Mouse (Mus musculus) cerebellum, adult 11 months (tissue): ENCODE data around the gene Il4.
"Not testable (repeated sequence)": the region's sequence is repeated elsewhere in the genome, so short reads cannot be mapped to it uniquely, and the experiment has no call there.

Source experiments
- DNase-seq: peaks from one replicate; pipeline ENCODE4 v3.0.0; 2022

Il4 gene

GRCm38 (mm10) chr11:53622440-53622806, 4.0 kb upstream of the Il4 start:
- DNase-seq, result no peak

GRCm38 (mm10) chr11:53621582-53622439, 3.3 kb upstream of the Il4 start:
- no peak for DNase-seq

- DNase-seq, result no peak
Observed at GRCm38 (mm10) chr11:53620094-53620493, 1.6 kb upstream of the Il4 start.

- DNase-seq, result no peak
Observed at GRCm38 (mm10) chr11:53619428-53619827, 959 bp upstream of the Il4 start.

GRCm38 (mm10) chr11:53617562-53618109, 833 bp downstream of the Il4 start:
- no peak for DNase-seq

DNA sequence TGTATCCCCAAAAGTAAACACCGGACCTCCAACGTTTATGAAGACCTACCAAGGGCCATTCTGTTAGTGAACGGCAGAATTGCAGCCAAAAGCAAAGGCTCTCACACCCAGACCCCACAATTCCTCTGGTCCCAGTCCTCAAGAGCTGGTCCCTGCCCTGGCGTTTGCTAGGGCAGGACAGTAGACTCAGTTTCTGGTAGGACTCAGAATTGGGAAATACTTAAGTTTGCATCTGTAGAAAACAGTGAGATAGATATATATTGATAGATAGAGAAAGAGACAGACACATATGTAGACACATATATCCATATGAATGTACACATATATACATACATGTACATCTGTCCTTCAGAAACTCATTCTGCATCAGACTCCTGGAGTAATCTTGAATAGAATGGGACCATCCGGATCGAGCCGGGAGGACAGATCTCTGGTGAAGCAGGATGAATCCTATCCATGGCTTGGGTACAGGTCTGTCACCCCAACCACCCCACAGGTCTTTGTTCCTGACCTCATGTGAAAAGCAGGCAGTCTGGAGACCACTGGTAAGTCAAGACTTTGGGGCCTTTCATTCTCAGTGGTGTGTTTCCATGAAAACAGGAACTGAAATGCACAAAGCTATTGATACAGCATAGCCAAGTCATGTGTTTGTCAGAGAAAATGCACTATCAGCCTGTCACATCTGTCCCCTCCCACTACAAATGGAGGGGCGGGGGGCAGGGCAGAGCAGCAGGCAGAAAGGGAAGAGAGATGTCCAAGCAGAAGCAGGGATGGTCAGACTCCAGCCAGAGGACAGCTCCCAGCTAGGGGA, 1.5 kb downstream of the Il4 start:
- no peak for DNase-seq

- DNase-seq, result no peak
Observed at GRCm38 (mm10) chr11:53615575-53615974, 2.9 kb downstream of the Il4 start.

DNA sequence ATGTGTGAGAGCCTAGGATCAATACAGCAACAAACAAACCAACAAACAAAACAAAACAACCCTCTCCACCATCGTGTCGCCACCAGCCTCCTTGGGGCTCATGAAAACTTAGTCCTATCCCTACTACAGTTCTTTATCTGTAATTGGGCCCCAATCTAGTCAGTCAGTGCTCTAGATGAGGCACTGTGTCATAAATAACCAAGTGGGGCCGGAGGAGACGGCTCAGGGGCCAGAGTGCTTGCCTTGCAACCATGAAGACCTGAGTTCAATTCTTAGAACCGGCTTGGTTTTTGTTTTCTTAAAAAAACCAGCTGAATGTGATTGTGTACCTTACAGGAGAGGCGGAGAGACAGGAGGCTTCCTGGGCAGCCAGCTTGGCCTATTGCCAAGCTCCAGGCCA, 3.3 kb downstream of the Il4 start:
- no peak for DNase-seq

- DNase-seq, result no peak
Observed at GRCm38 (mm10) chr11:53609672-53610071, 8.8 kb downstream of the Il4 start.

DNA sequence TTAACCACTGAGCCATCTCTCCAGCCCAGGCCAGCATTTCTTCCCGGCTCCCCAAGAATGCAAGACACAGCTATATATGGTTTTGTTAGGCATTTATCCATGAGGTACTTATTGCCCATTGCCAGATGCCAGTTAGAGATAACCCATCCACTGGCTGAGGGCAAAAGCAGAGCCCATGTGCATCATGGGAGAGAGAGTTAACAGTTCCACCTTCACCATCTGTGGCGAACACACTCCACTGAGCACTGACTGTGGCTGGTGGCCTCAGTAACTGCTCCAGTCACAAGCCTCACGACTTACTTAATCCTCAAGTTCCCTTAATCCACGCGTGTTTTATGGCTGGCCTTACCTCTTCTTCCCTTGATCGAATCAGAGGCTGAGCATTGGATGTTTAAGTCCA, 9.2 kb downstream of the Il4 start:
- no peak for DNase-seq

- no peak for DNase-seq
Observed at GRCm38 (mm10) chr11:53605609-53606008, 12.9 kb downstream of the Il4 start.

GRCm38 (mm10) chr11:53604983-53605382, 13.5 kb downstream of the Il4 start:
- no peak for DNase-seq

- DNase-seq, result no peak
Observed at GRCm38 (mm10) chr11:53591116-53591515, 27.4 kb downstream of the Il4 start.

DNA sequence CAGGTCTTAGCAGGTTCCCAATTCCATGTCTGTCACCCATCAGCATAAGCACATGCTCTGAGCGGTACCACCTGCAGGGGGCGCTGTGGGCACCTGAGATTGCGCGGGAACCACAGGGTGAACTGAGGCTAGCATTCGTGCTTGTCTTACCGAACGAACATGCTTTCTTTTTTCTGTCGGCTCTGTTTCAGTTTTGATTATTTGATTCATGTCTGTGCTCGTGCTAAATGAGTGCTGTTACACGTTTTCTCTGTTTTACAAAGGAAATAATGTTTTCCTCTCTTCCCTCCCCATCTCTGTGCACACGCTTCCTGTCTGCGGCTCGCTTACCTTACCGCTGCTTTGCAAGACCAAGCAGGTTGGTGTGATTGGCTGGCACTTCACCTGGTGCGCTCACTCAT, 28.1 kb downstream of the Il4 start:
- no peak for DNase-seq

DNA sequence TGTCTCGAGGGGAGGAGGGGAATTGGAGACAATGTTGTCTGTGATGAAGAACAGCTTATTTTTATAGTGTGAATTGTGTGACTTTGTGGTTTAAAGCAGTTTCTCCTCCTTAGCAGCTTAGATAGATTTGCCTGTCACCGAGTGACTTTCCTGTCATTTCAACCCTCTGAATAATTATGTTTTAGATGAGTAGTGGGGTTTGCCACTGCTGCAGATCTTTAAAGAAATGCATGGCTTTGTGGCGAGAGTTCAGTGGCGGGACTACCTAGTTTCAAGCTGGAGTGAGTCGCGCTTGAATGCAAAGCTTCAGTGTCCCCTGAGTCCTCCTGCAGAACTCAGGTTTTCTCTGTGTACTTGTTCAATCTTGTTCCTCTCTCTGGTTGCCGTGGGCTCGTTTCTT, 30.2 kb downstream of the Il4 start:
- no peak for DNase-seq

- no peak for DNase-seq
Observed at GRCm38 (mm10) chr11:53585510-53585909, 33.0 kb downstream of the Il4 start.

DNA sequence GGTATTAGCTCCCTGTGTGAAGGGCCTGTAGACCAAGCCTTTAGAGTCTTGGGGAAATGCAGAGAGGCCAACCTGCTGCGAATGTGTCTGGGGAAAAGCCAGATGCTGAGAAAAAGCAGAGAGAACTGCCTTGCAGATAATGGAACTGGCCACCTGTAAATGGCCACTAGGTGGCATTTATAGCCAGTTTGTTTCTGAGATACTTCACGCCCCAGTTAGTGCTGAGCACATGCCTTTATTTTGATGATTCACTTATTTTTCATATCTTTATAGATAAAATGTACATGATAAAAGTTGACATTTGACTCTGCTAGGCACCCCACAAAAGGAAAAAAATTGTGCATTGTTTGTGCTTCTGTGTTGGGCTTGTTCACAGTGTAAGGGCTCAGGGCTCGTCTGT, 33.6 kb downstream of the Il4 start:
- no peak for DNase-seq

DNA sequence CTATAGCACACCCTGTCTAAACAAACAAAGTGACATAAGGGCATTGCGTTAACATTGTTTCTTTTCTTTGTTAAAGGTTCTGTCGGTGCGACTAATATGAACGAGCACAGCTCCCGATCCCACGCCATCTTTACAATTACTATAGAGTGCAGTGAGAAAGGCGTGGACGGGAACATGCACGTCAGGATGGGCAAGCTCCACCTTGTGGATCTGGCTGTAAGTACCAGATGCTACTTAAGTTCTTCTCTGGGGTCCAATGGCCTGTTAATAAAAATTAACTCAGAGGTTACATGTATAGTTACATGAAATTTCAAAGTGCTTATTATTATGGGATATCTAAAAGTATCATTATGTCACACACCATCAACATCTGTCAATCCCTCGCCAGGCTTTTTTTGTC, 35.3 kb downstream of the Il4 start:
- DNase-seq, result no peak

DNA sequence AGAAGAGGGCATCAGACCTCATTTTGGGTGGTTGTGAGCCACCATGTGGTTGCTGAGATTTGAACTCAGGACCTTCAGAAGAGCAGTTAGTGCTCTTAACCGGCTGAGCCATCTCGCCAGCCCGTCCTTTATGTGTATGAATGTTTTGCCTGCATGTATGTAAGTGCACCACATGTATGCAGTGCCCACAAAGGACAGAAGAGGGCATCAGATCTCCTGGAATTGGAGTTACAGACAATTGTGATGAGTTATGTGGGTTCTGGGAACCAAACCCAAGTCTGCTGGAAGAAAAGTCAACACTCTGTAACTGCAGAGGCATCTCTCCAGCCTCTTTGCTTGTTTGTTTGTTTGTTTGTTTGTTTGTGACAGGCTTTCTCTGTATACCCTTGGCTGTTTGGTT, 37.9 kb downstream of the Il4 start:
- no peak for DNase-seq

DNA sequence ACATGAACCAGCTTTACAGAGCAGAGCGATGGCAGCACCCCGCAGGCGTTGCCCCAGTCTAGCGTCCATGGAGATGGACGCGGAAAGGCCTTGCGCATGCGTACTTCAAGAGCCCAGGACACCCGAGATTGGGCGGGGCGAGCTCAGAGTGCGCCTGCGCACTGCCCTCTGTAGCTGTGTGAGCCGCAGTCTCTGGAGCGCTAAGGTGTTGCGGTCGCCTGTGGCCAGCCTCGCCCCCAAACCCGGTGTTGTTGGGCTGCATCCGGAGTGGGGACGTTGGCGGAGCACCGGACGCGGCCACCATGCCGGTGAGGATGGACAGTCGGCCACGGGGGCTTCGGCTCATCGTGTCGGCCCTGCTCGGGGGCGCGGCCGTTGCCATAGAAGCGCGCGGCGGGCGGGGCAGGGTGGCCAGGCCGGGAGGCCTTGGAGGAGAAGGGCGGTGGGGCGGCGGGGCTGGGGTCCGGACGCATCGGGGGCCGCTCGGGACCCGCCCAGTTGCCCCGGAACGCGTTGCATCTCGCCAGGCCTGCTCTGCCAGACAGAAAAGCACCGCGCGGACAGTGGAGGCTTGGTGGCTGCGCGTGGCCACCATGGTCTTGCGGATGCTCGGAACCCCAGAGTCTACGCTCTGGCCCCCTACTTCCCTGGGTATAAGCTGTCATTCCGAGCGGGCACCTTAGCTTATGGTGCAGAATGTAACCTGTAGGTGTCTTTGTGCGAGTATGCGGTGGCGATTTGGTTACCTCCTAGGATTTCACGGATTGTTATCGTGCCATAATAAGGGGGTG, 51.0 kb downstream of the Il4 start, which contains the start of gene Kif3a:
Gene Kif3a, plus strand, starts transcription at position 156 of the 791 bp plus-strand sequence.
- peak; percentile 96 for DNase-seq

- DNase-seq, result no peak
Observed at GRCm38 (mm10) chr11:53566646-53567045, 51.8 kb downstream of the Il4 start.

- DNase-seq, result no peak
Observed at GRCm38 (mm10) chr11:53561986-53562385, 56.5 kb downstream of the Il4 start.

GRCm38 (mm10) chr11:53559980-53560379, 58.5 kb downstream of the Il4 start:
- not testable (repeated sequence) for DNase-seq
